Mouse (Mus musculus): ENCODE measurements around the gene Mfsd2b.

GRCm38 (mm10) chr12:4874161-4874927 lies at the start of gene Mfsd2b:
- no peak for TF ChIP-seq CTCF (conservative IDR thresholded peaks at IDR 0.05; ENCODE audit: insufficient read depth, insufficient read length, low read depth, low read length)
- TF ChIP-seq POLR2A (IDR thresholded peaks at IDR 0.05; ENCODE audit: low read depth, low read length): no peak

Data from kidney, adult 2 months (tissue).